Mouse (Mus musculus) c-Kit-positive CD71-positive TER-119-positive erythroid progenitor cells, embryonic 14.5 days (primary cell): ENCODE measurements at regions not wholly inside any gene's neighbourhood (a gene's known extent, or its start where the extent isn't known, plus 50 kb on each side); places are given as distances from the start of the nearest gene placed in this dataset.

ENCODE experiments used
- DNase-seq: peaks from one replicate; pipeline ENCODE4 v3.0.0-alpha.2; 2013; ENCODE audit warnings: low spot score

GRCm38 (mm10) chr2:106083801-106084800 is 80.8 kb upstream of the Dnajc24 start:
- DNase-seq, result no peak

- DNase-seq, result no peak
Observed at GRCm38 (mm10) chr2:106083001-106083400, 79.7 kb upstream of the Dnajc24 start.

GRCm38 (mm10) chr2:106081951-106082350 is 78.6 kb upstream of the Dnajc24 start:
- DNase-seq, result peak; percentile 31

- no peak for DNase-seq
Observed at GRCm38 (mm10) chr2:106080626-106081025, 77.3 kb upstream of the Dnajc24 start.

- DNase-seq, result no peak
Observed at GRCm38 (mm10) chr2:106078591-106078990, 75.2 kb upstream of the Dnajc24 start.

GRCm38 (mm10) chr2:106074441-106074840 is 71.1 kb upstream of the Dnajc24 start:
- DNase-seq, result no peak

GRCm38 (mm10) chr2:106064316-106064715 is 61.0 kb upstream of the Dnajc24 start:
- no peak for DNase-seq
